Mouse (Mus musculus): ENCODE measurements around the gene Klhdc1. TPM values are rescaled to one million over a fixed set of nuclear protein-coding genes. Genes with fewer than 3 reads are reported as not detected.
A peak's percentile ranks its signal among the peaks of the same experiment; 100 is the strongest.

Gene Klhdc1
- polyA plus RNA-seq, 1 experiment from 2014 or later = 7.8 TPM

GRCm38 (mm10) chr12:69288699-69289098, 47.7 kb downstream of the Klhdc1 start:
- Histone ChIP-seq H3K4me2 (ENCODE audit: low read depth, low read length) (no peak overlapping the region), H3K36me3 (ENCODE audit: control insufficient read depth, insufficient read depth, low read length) (no peaks in the 10 kb centered on the region), H3K9ac (ENCODE audit: low read length) (no peak overlapping the region), H3K9me3 (ENCODE audit: control insufficient read depth, low read length) (no peaks in the 10 kb centered on the region), H3K4me3 (ENCODE audit: low read length) (no peak overlapping the region), H3K4me1 (replicated peaks; ENCODE audit: control insufficient read depth, insufficient read depth, low read length) (no peaks in the 10 kb centered on the region), H3K27me3 (ENCODE audit: control insufficient read depth, insufficient read depth, low read depth, low read length) (no peaks in the 10 kb centered on the region), H3K27ac (ENCODE audit: low read length) (no peak overlapping the region)
- no peak for ATAC-seq (ENCODE audit: low read depth)
- 75% methylated on average over 9 of the region's 9 CpGs for WGBS

- Histone ChIP-seq H3K4me1 (replicated peaks; ENCODE audit: control insufficient read depth, insufficient read depth, low read length) (0 out of 2 replicates have a peak, but pooled peaks cover 3% of the 10 kb centered on the region), H3K27ac (ENCODE audit: low read length) (no peak overlapping the region), H3K27me3 (ENCODE audit: control insufficient read depth, insufficient read depth, low read depth, low read length) (no peaks in the 10 kb centered on the region), H3K4me3 (ENCODE audit: low read length) (no peak overlapping the region), H3K9ac (ENCODE audit: low read length) (no peak overlapping the region), H3K9me3 (ENCODE audit: control insufficient read depth, low read length) (no peaks in the 10 kb centered on the region), H3K36me3 (ENCODE audit: control insufficient read depth, insufficient read depth, low read length) (no peaks in the 10 kb centered on the region), H3K4me2 (ENCODE audit: low read depth, low read length) (no peak overlapping the region)
- no peak for ATAC-seq (ENCODE audit: low read depth)
- WGBS = 81% methylated on average over 6 of the region's 6 CpGs
Measured at GRCm38 (mm10) chr12:69292401-69292800, 51.4 kb downstream of the Klhdc1 start.

- 39% methylated on average over 2 of the region's 2 CpGs for WGBS
Measured at GRCm38 (mm10) chr12:69293815-69294214, 52.8 kb downstream of the Klhdc1 start.

GRCm38 (mm10) chr12:69294936-69295335, 54.0 kb downstream of the Klhdc1 start:
- Histone ChIP-seq H3K27me3 (ENCODE audit: control insufficient read depth, insufficient read depth, low read depth, low read length) (no peaks in the 10 kb centered on the region), H3K4me3 (ENCODE audit: low read length) (no peak overlapping the region), H3K36me3 (ENCODE audit: control insufficient read depth, insufficient read depth, low read length) (no peaks in the 10 kb centered on the region; the same call in 1 of the 2 replicates), H3K4me1 (replicated peaks; ENCODE audit: control insufficient read depth, insufficient read depth, low read length) (peaks cover 19% of the 10 kb centered on the region), H3K27ac (ENCODE audit: low read length) (no peak overlapping the region), H3K9ac (ENCODE audit: low read length) (no peak overlapping the region), H3K9me3 (ENCODE audit: control insufficient read depth, low read length) (no peaks in the 10 kb centered on the region), H3K4me2 (ENCODE audit: low read depth, low read length) (no peak overlapping the region)
- no peak for ATAC-seq (ENCODE audit: low read depth)
- 70% methylated on average over 2 of the region's 2 CpGs for WGBS

More at GRCm38 (mm10) chr12:69293815-69294214, 52.8 kb downstream of the Klhdc1 start:
- no peak for ATAC-seq (ENCODE audit: low read depth)
- Histone ChIP-seq H3K36me3 (ENCODE audit: control insufficient read depth, insufficient read depth, low read length) (no peaks in the 10 kb centered on the region), H3K4me1 (replicated peaks; ENCODE audit: control insufficient read depth, insufficient read depth, low read length) (peaks cover 12% of the 10 kb centered on the region), H3K9ac (ENCODE audit: low read length) (no peak overlapping the region), H3K9me3 (ENCODE audit: control insufficient read depth, low read length) (no peaks in the 10 kb centered on the region), H3K27me3 (ENCODE audit: control insufficient read depth, insufficient read depth, low read depth, low read length) (no peaks in the 10 kb centered on the region), H3K27ac (ENCODE audit: low read length) (no peak overlapping the region), H3K4me3 (ENCODE audit: low read length) (no peak overlapping the region), H3K4me2 (ENCODE audit: low read depth, low read length) (no peak overlapping the region)

GRCm38 (mm10) chr12:69295651-69296050, 54.7 kb downstream of the Klhdc1 start:
- Histone ChIP-seq H3K9ac (ENCODE audit: low read length) (peak overlapping the region; percentile 96), H3K4me2 (ENCODE audit: low read depth, low read length) (peak overlapping the region; percentile 78), H3K27ac (ENCODE audit: low read length) (no peak overlapping the region; the same call in 1 of the 2 replicates), H3K4me3 (ENCODE audit: low read length) (no peak overlapping the region), H3K27me3 (ENCODE audit: control insufficient read depth, insufficient read depth, low read depth, low read length) (no peaks in the 10 kb centered on the region), H3K9me3 (ENCODE audit: control insufficient read depth, low read length) (no peaks in the 10 kb centered on the region), H3K4me1 (replicated peaks; ENCODE audit: control insufficient read depth, insufficient read depth, low read length) (peaks cover 19% of the 10 kb centered on the region), H3K36me3 (ENCODE audit: control insufficient read depth, insufficient read depth, low read length) (no peaks in the 10 kb centered on the region; the same call in 1 of the 2 replicates)
- WGBS = 76% methylated on average over 4 of the region's 4 CpGs
- ATAC-seq (ENCODE audit: low read depth) = no peak

GRCm38 (mm10) chr12:69296511-69297410, 55.8 kb downstream of the Klhdc1 start, which contains the start of gene Klhdc2:
Gene Klhdc2, plus strand, starts transcription at chr12:69296681.
- no peaks in the 10 kb centered on the region; the same call in 1 of the 2 replicates for H3K36me3 ChIP-seq (ENCODE audit: control insufficient read depth, insufficient read depth, low read length)
- ATAC-seq (ENCODE audit: low read depth) = peak; percentile 97
- peak within 1 kb of the TSS; percentile 96 for H3K9ac ChIP-seq (ENCODE audit: low read length)
- H3K4me3 ChIP-seq (ENCODE audit: low read length) = peak within 1 kb of the TSS; percentile 93
- peaks cover 19% of the 10 kb centered on the region for H3K4me1 ChIP-seq (replicated peaks; ENCODE audit: control insufficient read depth, insufficient read depth, low read length)
- WGBS = under 1% methylated on average over 86 of the region's 98 CpGs
- H3K27me3 ChIP-seq (ENCODE audit: control insufficient read depth, insufficient read depth, low read depth, low read length) = no peaks in the 10 kb centered on the region
- H3K27ac ChIP-seq (ENCODE audit: low read length) = peak within 1 kb of the TSS; percentile 93
- H3K9me3 ChIP-seq (ENCODE audit: control insufficient read depth, low read length) = no peaks in the 10 kb centered on the region
- H3K4me2 ChIP-seq (ENCODE audit: low read depth, low read length) = peak within 1 kb of the TSS; percentile 78

GRCm38 (mm10) chr12:69297411-69298150, 56.6 kb downstream of the Klhdc1 start:
- no peak for ATAC-seq (ENCODE audit: low read depth)
- H3K27ac ChIP-seq (ENCODE audit: low read length) = peak overlapping the region; percentile 93
- 14% methylated on average over 20 of the region's 20 CpGs for WGBS

GRCm38 (mm10) chr12:69298281-69298680, 57.3 kb downstream of the Klhdc1 start:
- Histone ChIP-seq H3K27ac (ENCODE audit: low read length) (no peak overlapping the region), H3K9ac (ENCODE audit: low read length) (no peak overlapping the region), H3K27me3 (ENCODE audit: control insufficient read depth, insufficient read depth, low read depth, low read length) (no peaks in the 10 kb centered on the region), H3K4me3 (ENCODE audit: low read length) (no peak overlapping the region), H3K4me2 (ENCODE audit: low read depth, low read length) (peak overlapping the region; percentile 78; the same call in 1 of the 2 replicates), H3K36me3 (ENCODE audit: control insufficient read depth, insufficient read depth, low read length) (peaks cover 12% of the 10 kb centered on the region), H3K4me1 (replicated peaks; ENCODE audit: control insufficient read depth, insufficient read depth, low read length) (peaks cover 19% of the 10 kb centered on the region), H3K9me3 (ENCODE audit: control insufficient read depth, low read length) (no peaks in the 10 kb centered on the region)
- 86% methylated on average over 4 of the region's 4 CpGs for WGBS
- no peak for ATAC-seq (ENCODE audit: low read depth)

More at GRCm38 (mm10) chr12:69297411-69298150, 56.6 kb downstream of the Klhdc1 start:
- H3K9me3 ChIP-seq (ENCODE audit: control insufficient read depth, low read length) = no peaks in the 10 kb centered on the region
- H3K9ac ChIP-seq (ENCODE audit: low read length) = peak overlapping the region; percentile 96
- peak overlapping the region; percentile 78 for H3K4me2 ChIP-seq (ENCODE audit: low read depth, low read length)
- H3K36me3 ChIP-seq (ENCODE audit: control insufficient read depth, insufficient read depth, low read length) = peaks cover 6% of the 10 kb centered on the region
- no peaks in the 10 kb centered on the region for H3K27me3 ChIP-seq (ENCODE audit: control insufficient read depth, insufficient read depth, low read depth, low read length)
- H3K4me1 ChIP-seq (replicated peaks; ENCODE audit: control insufficient read depth, insufficient read depth, low read length) = peaks cover 19% of the 10 kb centered on the region
- H3K4me3 ChIP-seq (ENCODE audit: low read length) = peak overlapping the region; percentile 93

GRCm38 (mm10) chr12:69299231-69299630, 58.3 kb downstream of the Klhdc1 start:
- Histone ChIP-seq H3K4me1 (replicated peaks; ENCODE audit: control insufficient read depth, insufficient read depth, low read length) (peaks cover 19% of the 10 kb centered on the region), H3K9me3 (ENCODE audit: control insufficient read depth, low read length) (no peaks in the 10 kb centered on the region), H3K4me3 (ENCODE audit: low read length) (no peak overlapping the region), H3K4me2 (ENCODE audit: low read depth, low read length) (no peak overlapping the region), H3K9ac (ENCODE audit: low read length) (no peak overlapping the region), H3K27me3 (ENCODE audit: control insufficient read depth, insufficient read depth, low read depth, low read length) (no peaks in the 10 kb centered on the region), H3K27ac (ENCODE audit: low read length) (peak overlapping the region; percentile 8; the same call in 1 of the 2 replicates), H3K36me3 (ENCODE audit: control insufficient read depth, insufficient read depth, low read length) (peaks cover 16% of the 10 kb centered on the region)
- no peak for ATAC-seq (ENCODE audit: low read depth)
- WGBS = 41% methylated on average over 12 of the region's 12 CpGs

Measured in lung, embryonic 16.5 days (tissue).